Mouse (Mus musculus): ENCODE data around the gene Csmd2. TPM values are rescaled to one million over a fixed set of nuclear protein-coding genes. Genes with fewer than 3 reads are reported as not detected.

Gene Csmd2
- polyA plus RNA-seq, 1 experiment from 2014 or later: 1.9 TPM

DNA sequence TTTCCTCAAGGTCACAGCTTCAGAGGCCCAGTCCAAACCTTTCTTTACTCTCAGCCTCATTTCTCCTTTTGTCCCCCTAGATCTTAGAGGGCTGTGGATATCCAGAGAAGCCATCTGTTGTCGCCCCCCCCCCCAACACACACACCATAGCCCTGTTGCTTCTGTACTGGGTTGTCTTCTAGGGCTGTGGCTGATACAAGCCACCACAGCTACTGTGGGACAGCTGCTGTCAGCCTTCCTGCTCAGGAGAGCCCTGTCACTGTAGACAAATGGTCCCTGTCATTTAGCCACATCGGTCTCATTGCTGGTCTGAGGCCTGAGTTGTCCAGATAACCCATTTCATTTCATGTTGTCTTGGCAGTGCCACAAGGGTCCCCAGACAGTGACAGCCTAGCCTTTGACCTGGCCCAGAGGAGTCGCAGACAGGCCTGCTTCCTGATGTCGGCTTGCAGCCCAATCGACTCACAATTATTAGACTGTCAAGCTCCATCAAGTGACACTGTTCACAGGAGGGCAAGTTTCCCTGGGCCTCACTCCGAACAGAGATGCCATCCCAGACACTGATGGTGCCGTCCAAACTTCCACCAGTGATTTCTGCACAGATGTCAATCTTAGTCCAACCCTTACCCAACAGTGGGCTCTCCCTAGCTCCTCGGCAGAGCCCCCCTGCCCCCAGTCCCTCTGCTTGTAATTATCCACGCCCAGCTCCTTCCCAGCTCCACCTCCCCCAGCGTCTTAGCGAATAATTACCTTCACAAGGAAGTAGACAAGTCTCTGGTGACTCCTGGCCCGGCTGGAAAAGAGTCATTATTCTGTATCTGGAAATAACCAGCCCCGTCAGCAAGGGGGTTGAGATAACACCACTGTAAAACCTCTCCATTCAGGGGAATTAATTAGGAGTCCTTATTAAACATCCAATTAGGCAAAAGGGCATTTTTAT, 240.0 kb downstream of the Csmd2 start:
- H3K4me3 ChIP-seq (ENCODE audit: low read depth, low read length): no peak overlapping the region
- H3K9ac ChIP-seq (ENCODE audit: low read depth, low read length): no peak overlapping the region
- no peaks in the 10 kb centered on the region for H3K36me3 ChIP-seq (ENCODE audit: control insufficient read depth, insufficient read depth, low read length)
- H3K27ac ChIP-seq (ENCODE audit: low read depth, low read length): no peak overlapping the region; the same call in 1 of the 2 replicates
- WGBS: 35% methylated on average over 13 of the region's 13 CpGs
- DNase-seq (ENCODE audit: low spot score) (peak; percentile 27), ATAC-seq (ENCODE audit: low FRiP score) (peak; percentile 51)
- H3K4me2 ChIP-seq (replicated peaks; ENCODE audit: low read depth, low read length): no peak overlapping the region
- no peaks in the 10 kb centered on the region for H3K9me3 ChIP-seq (ENCODE audit: control insufficient read depth, low read length)
- H3K27me3 ChIP-seq (ENCODE audit: control insufficient read depth, insufficient read depth, low read length): no peaks in the 10 kb centered on the region
- no peaks in the 10 kb centered on the region; the same call in 1 of the 2 replicates for H3K4me1 ChIP-seq (replicated peaks; ENCODE audit: control insufficient read depth, insufficient read depth, low read length)

DNA sequence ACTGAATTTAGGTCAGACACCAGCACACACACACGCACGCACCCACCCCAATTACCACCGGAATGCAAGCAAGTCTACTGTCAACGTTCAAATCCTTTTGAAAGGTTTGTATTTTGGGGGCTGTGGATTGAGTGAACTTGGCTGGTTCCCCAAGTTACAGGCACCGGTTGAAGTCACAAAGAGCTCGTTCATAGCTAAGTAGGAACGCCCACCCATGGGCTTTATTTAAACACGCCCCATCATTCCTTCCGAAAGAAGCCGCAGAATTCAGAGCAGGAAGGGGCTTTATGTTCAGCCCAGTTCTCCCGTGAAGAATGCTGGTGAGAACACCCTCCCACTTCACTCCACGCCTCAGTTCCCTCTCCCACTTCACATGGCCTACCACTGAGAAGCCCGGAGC, 245.8 kb downstream of the Csmd2 start:
- no peak overlapping the region for H3K4me2 ChIP-seq (replicated peaks; ENCODE audit: low read depth, low read length)
- no peaks in the 10 kb centered on the region for H3K9me3 ChIP-seq (ENCODE audit: control insufficient read depth, low read length)
- no peaks in the 10 kb centered on the region; the same call in 1 of the 2 replicates for H3K4me1 ChIP-seq (replicated peaks; ENCODE audit: control insufficient read depth, insufficient read depth, low read length)
- 88% methylated on average over 13 of the region's 13 CpGs for WGBS
- no peak overlapping the region for H3K9ac ChIP-seq (ENCODE audit: low read depth, low read length)
- no peaks in the 10 kb centered on the region for H3K36me3 ChIP-seq (ENCODE audit: control insufficient read depth, insufficient read depth, low read length)
- DNase-seq (ENCODE audit: low spot score): no peak
- no peak for ATAC-seq (ENCODE audit: low FRiP score)
- H3K27ac ChIP-seq (ENCODE audit: low read depth, low read length): no peak overlapping the region
- no peak overlapping the region for H3K4me3 ChIP-seq (ENCODE audit: low read depth, low read length)
- no peaks in the 10 kb centered on the region for H3K27me3 ChIP-seq (ENCODE audit: control insufficient read depth, insufficient read depth, low read length)

DNA sequence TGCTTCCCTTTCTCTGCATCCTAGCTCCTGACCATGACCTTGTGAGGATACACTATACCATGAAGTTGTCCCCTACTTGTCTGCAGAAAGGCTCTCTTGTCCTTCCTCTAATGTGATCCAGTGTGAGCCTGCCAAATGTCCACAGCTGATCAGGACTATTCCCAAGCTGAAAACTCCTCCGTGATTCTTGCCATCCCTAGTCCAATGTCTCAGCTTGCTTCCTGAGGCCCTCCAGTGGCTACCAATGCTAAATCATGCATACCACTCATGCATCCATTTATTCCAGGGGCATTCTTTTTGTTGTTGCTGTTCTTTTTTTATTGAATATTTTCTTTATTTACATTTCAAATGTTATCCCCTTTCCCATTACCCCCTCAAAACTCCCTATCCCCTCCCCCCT, 251.5 kb downstream of the Csmd2 start:
- no peak for ATAC-seq (ENCODE audit: low FRiP score)
- Histone ChIP-seq H3K4me3 (ENCODE audit: low read depth, low read length) (no peak overlapping the region), H3K27ac (ENCODE audit: low read depth, low read length) (no peak overlapping the region), H3K36me3 (ENCODE audit: control insufficient read depth, insufficient read depth, low read length) (no peaks in the 10 kb centered on the region), H3K9ac (ENCODE audit: low read depth, low read length) (no peak overlapping the region), H3K9me3 (ENCODE audit: control insufficient read depth, low read length) (no peaks in the 10 kb centered on the region), H3K27me3 (ENCODE audit: control insufficient read depth, insufficient read depth, low read length) (no peaks in the 10 kb centered on the region), H3K4me2 (replicated peaks; ENCODE audit: low read depth, low read length) (no peak overlapping the region), H3K4me1 (replicated peaks; ENCODE audit: control insufficient read depth, insufficient read depth, low read length) (peaks cover 2% of the 10 kb centered on the region; the same call in 1 of the 2 replicates)
- WGBS: 54% methylated on average over 1 of the region's 1 CpGs
- DNase-seq (ENCODE audit: low spot score): no peak

DNA sequence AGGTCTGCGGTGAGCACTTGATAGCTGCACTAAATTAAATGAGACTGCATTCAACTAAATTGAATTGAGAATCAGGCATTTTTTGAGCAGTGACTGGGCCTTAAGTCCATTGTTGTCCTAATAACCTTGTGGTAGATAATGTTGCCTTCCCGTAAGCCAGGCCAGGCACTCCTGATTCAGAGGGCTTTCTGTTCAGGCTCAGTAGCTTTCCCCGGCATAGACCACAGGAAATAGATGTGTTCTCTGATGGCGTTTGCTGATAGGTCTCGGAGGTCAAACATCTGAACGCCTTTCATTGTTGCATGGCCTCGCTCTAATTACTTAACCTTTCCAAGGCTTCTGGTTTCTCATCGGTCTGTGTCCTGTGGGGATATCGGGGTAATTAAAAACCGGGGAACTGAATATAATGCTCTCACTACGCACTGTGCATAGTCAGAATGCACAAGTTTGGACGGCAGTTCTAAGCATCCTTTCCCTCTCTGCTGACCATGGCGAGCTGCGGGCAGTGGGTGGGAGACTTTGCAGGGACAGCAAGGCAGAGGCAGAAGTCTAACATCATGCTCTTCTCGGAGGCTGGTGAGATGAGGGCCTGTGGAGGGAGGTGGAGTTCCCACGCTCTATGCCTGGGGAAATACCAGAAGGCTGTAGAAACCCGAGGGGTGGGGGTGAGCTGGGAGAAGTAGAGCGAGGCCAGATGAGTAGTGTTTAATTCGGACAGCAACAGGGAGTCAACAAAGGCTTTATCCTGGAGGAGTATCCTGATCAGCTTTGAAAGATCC, 253.6 kb downstream of the Csmd2 start:
- H3K9me3 ChIP-seq (ENCODE audit: control insufficient read depth, low read length): no peaks in the 10 kb centered on the region
- no peak overlapping the region for H3K9ac ChIP-seq (ENCODE audit: low read depth, low read length)
- peaks cover 2% of the 10 kb centered on the region; the same call in 1 of the 2 replicates for H3K4me1 ChIP-seq (replicated peaks; ENCODE audit: control insufficient read depth, insufficient read depth, low read length)
- no peaks in the 10 kb centered on the region for H3K36me3 ChIP-seq (ENCODE audit: control insufficient read depth, insufficient read depth, low read length)
- peak overlapping the region; percentile 48 for H3K27ac ChIP-seq (ENCODE audit: low read depth, low read length)
- H3K4me3 ChIP-seq (ENCODE audit: low read depth, low read length): no peak overlapping the region
- ATAC-seq (ENCODE audit: low FRiP score) (peak; percentile 82), DNase-seq (ENCODE audit: low spot score) (peak; percentile 48)
- H3K27me3 ChIP-seq (ENCODE audit: control insufficient read depth, insufficient read depth, low read length): no peaks in the 10 kb centered on the region
- 19% methylated on average over 19 of the region's 19 CpGs for WGBS
- H3K4me2 ChIP-seq (replicated peaks; ENCODE audit: low read depth, low read length): no peak overlapping the region

DNA sequence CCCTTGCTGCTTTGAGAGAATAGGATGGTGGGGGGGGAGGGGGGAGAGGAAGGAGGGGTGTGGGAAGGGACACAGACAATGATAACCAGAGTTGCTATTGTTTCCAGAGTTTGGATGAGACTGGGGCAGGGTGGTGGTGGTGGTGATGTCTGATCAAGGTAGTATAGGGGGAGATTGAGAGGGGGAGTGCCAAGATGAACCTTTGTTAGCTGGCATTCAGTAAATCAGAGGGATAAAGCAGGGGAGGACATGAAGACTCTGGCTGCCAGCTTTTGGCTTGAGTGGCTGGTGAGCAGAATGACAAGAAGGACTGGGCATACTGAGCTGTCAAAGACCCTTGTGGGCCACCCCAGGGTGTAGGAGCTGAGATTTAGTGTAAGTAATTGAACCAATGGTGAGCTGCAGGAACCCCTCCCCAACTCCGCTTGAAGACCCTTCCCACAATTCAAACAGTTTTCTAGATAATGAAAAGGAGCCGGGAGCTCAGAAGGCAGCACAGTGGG, 254.2 kb downstream of the Csmd2 start:
- Histone ChIP-seq H3K9me3 (ENCODE audit: control insufficient read depth, low read length) (no peaks in the 10 kb centered on the region), H3K36me3 (ENCODE audit: control insufficient read depth, insufficient read depth, low read length) (no peaks in the 10 kb centered on the region), H3K4me2 (replicated peaks; ENCODE audit: low read depth, low read length) (no peak overlapping the region), H3K9ac (ENCODE audit: low read depth, low read length) (no peak overlapping the region), H3K4me1 (replicated peaks; ENCODE audit: control insufficient read depth, insufficient read depth, low read length) (peaks cover 2% of the 10 kb centered on the region; the same call in 1 of the 2 replicates), H3K27ac (ENCODE audit: low read depth, low read length) (peak overlapping the region; percentile 48; the same call in 1 of the 2 replicates), H3K27me3 (ENCODE audit: control insufficient read depth, insufficient read depth, low read length) (no peaks in the 10 kb centered on the region), H3K4me3 (ENCODE audit: low read depth, low read length) (no peak overlapping the region)
- WGBS: 51% methylated on average over 2 of the region's 2 CpGs
- ATAC-seq (ENCODE audit: low FRiP score) (no peak), DNase-seq (ENCODE audit: low spot score) (no peak)

DNA sequence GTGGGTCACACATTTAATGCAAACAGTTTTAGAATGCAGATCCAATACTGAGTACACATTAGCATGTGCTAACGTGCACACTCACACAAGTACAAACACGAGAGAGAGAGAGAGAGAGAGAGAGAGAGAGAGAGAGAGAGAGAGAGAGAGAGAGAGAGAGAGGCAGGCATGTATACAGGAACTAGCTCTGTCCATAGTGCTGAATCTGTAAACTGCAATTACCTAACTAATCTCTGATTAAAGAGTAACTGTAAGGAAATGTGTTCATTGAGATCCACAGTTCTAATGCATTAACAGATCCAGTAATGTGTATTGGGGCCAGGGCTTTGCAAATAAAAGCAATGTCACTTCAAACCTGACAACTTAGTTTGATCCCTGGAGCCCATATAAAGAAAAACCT, 257.5 kb downstream of the Csmd2 start:
- WGBS: 42% methylated on average over 2 of the region's 2 CpGs
- H3K4me2 ChIP-seq (replicated peaks; ENCODE audit: low read depth, low read length): no peak overlapping the region
- H3K9me3 ChIP-seq (ENCODE audit: control insufficient read depth, low read length): no peaks in the 10 kb centered on the region
- H3K27ac ChIP-seq (ENCODE audit: low read depth, low read length): no peak overlapping the region
- no peak for DNase-seq (ENCODE audit: low spot score)
- no peak overlapping the region for H3K4me3 ChIP-seq (ENCODE audit: low read depth, low read length)
- no peaks in the 10 kb centered on the region for H3K36me3 ChIP-seq (ENCODE audit: control insufficient read depth, insufficient read depth, low read length)
- no peak overlapping the region for H3K9ac ChIP-seq (ENCODE audit: low read depth, low read length)
- peaks cover 5% of the 10 kb centered on the region; the same call in 1 of the 2 replicates for H3K4me1 ChIP-seq (replicated peaks; ENCODE audit: control insufficient read depth, insufficient read depth, low read length)
- no peak for ATAC-seq (ENCODE audit: low FRiP score)
- no peaks in the 10 kb centered on the region for H3K27me3 ChIP-seq (ENCODE audit: control insufficient read depth, insufficient read depth, low read length)

GRCm38 (mm10) chr4:128248676-128249075, 261.0 kb downstream of the Csmd2 start:
- no peak overlapping the region for H3K27ac ChIP-seq (ENCODE audit: low read depth, low read length)
- 16% methylated on average over 5 of the region's 5 CpGs for WGBS

DNA sequence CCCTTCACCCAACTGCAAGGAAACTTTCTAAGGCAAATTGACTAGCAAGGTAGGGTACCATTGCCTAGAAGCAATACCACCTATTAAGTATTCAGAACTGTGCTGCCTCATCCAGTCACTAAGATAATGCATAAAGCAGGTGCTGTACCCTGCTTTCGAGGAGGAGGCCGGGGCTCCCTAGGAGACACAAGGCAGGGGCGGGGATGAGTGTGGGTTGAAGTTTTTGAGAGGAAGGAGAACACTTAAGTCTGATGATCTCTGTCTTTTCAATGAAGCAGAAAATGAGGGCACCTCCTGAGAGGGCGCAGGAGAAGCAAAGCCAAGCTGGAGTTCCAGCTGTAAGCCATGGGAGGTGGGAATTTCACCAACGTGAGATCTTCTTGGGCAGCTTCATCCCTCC, 271.6 kb downstream of the Csmd2 start:
- no peak for ATAC-seq (ENCODE audit: low FRiP score)

More at GRCm38 (mm10) chr4:128248676-128249075, 261.0 kb downstream of the Csmd2 start:
- H3K27me3 ChIP-seq (ENCODE audit: control insufficient read depth, insufficient read depth, low read length): no peaks in the 10 kb centered on the region
- H3K9ac ChIP-seq (ENCODE audit: low read depth, low read length): no peak overlapping the region
- DNase-seq (ENCODE audit: low spot score) (peak; percentile 65), ATAC-seq (ENCODE audit: low FRiP score) (no peak)
- H3K36me3 ChIP-seq (ENCODE audit: control insufficient read depth, insufficient read depth, low read length): no peaks in the 10 kb centered on the region
- H3K9me3 ChIP-seq (ENCODE audit: control insufficient read depth, low read length): no peaks in the 10 kb centered on the region
- H3K4me3 ChIP-seq (ENCODE audit: low read depth, low read length): no peak overlapping the region
- no peak overlapping the region for H3K4me2 ChIP-seq (replicated peaks; ENCODE audit: low read depth, low read length)
- 0 out of 2 replicates have a peak, but pooled peaks cover 3% of the 10 kb centered on the region for H3K4me1 ChIP-seq (replicated peaks; ENCODE audit: control insufficient read depth, insufficient read depth, low read length)

More for the DNA sequence above, 271.6 kb downstream of the Csmd2 start:
- H3K4me3 ChIP-seq (ENCODE audit: low read depth, low read length): no peak overlapping the region
- H3K4me2 ChIP-seq (replicated peaks; ENCODE audit: low read depth, low read length): no peak overlapping the region
- H3K4me1 ChIP-seq (replicated peaks; ENCODE audit: control insufficient read depth, insufficient read depth, low read length): no peaks in the 10 kb centered on the region
- H3K27ac ChIP-seq (ENCODE audit: low read depth, low read length): no peak overlapping the region
- no peaks in the 10 kb centered on the region for H3K36me3 ChIP-seq (ENCODE audit: control insufficient read depth, insufficient read depth, low read length)
- H3K27me3 ChIP-seq (ENCODE audit: control insufficient read depth, insufficient read depth, low read length): no peaks in the 10 kb centered on the region
- no peak for DNase-seq (ENCODE audit: low spot score)
- no peaks in the 10 kb centered on the region for H3K9me3 ChIP-seq (ENCODE audit: control insufficient read depth, low read length)
- 81% methylated on average over 5 of the region's 5 CpGs for WGBS
- H3K9ac ChIP-seq (ENCODE audit: low read depth, low read length): no peak overlapping the region
